Mouse (Mus musculus) urinary bladder, postnatal 4 days (tissue): ENCODE measurements around the gene H2al1k.
A peak's percentile ranks its signal among the peaks of the same experiment; 100 is the strongest.
"Not testable (repeated sequence)": the region's sequence is repeated elsewhere in the genome, so short reads cannot be mapped to it uniquely, and the experiment has no call there.

ENCODE experiments used
- DNase-seq, 2 experiments: peaks; one replicate each; pipeline ENCODE4 v3.0.0; 2021 to 2022; ENCODE audit warnings: low spot score in 2 of 2

The H2al1k gene

GRCm38 (mm10) chrX:9350327-9350726, at the start of gene H2al1k:
Gene H2al1k (plus strand): TSS chrX:9350627.
- DNase-seq, result not testable (repeated sequence)

GRCm38 (mm10) chrX:9302791-9303190, 47.6 kb upstream of the H2al1k start:
- DNase-seq, result no peak

- DNase-seq, result no peak
These were observed 47.0 kb upstream of the H2al1k start for GRCm38 (mm10) chrX:9303455-9303854.

- not testable (repeated sequence) for DNase-seq
These were observed 34.0 kb upstream of the H2al1k start for GRCm38 (mm10) chrX:9316457-9316856.

- DNase-seq, result not testable (repeated sequence)
These were observed 22.5 kb upstream of the H2al1k start for GRCm38 (mm10) chrX:9327954-9328353.

- not testable (repeated sequence) for DNase-seq
These were observed 18.0 kb upstream of the H2al1k start for GRCm38 (mm10) chrX:9332366-9332962.

GRCm38 (mm10) chrX:9333035-9333434, 17.4 kb upstream of the H2al1k start:
- DNase-seq, result peak in 1 of 2 experiments; percentile 67

- not testable (repeated sequence) for DNase-seq
These were observed 15.4 kb upstream of the H2al1k start for GRCm38 (mm10) chrX:9334996-9335395.

- DNase-seq, result not testable (repeated sequence)
These were observed 23.6 kb downstream of the H2al1k start for GRCm38 (mm10) chrX:9374012-9374411.

GRCm38 (mm10) chrX:9375927-9376326, 25.5 kb downstream of the H2al1k start:
- not testable (repeated sequence) for DNase-seq
